Mouse (Mus musculus) limb, embryonic 10.5 days (tissue): ENCODE data around the gene Zfp346. TPM values are rescaled to one million over a fixed set of nuclear protein-coding genes. Genes with fewer than 3 reads are reported as not detected.

Experiments used
- DNase-seq: peaks from one replicate; pipeline ENCODE4 v3.0.0-alpha.2; 2017; ENCODE audit warnings: low spot score
- H3K27ac ChIP-seq: fragments of 300-500 bp; sonication (generic); 2 replicates; pipeline ENCODE4 v1.5.1; 2016; ENCODE audit warnings: mild to moderate bottlenecking
- H3K27me3 ChIP-seq: fragments of 300-500 bp; sonication (generic); 2 replicates; pipeline ENCODE4 v1.6.1; 2016; ENCODE audit warnings: low read depth, mild to moderate bottlenecking; ENCODE audit not compliant: poor library complexity, severe bottlenecking
- H3K36me3 ChIP-seq: fragments of 300-500 bp; sonication (generic); 2 replicates; pipeline ENCODE4 v1.6.1; 2016; ENCODE audit warnings: mild to moderate bottlenecking, moderate library complexity
- H3K4me1 ChIP-seq: fragments of 300-500 bp; sonication (generic); 2 replicates; pipeline ENCODE4 v1.6.1; 2016
- H3K4me3 ChIP-seq: fragments of 300-500 bp; sonication (generic); 2 replicates; pipeline ENCODE4 v1.5.1; 2016; ENCODE audit warnings: mild to moderate bottlenecking, moderate library complexity
- H3K9me3 ChIP-seq: fragments of 300-500 bp; sonication (generic); replicated peaks from 2 replicates; pipeline ENCODE4 v1.6.1; 2016; ENCODE audit warnings: mild to moderate bottlenecking
- WGBS: fragments of 180-500 bp; shearing (Covaris S2); methylation state at CpG from one replicate; pipeline ENCODE4 v1.1.7; 2016; 5-methylcytosine and 5-hydroxymethylcytosine counted together
- polyA plus RNA-seq: library from polyadenylated mRNA; unstranded; fragments of >200 nt; fragmentation: Nextera tagmentation; extraction: Ambion mirVana; gene quantifications from 2 replicates; pipeline ENCODE4 v1.2.1, GENCODE M21; 2016

Gene Zfp346
- polyA plus RNA-seq, 1 experiment from 2014 or later: 30.0 TPM

DNA sequence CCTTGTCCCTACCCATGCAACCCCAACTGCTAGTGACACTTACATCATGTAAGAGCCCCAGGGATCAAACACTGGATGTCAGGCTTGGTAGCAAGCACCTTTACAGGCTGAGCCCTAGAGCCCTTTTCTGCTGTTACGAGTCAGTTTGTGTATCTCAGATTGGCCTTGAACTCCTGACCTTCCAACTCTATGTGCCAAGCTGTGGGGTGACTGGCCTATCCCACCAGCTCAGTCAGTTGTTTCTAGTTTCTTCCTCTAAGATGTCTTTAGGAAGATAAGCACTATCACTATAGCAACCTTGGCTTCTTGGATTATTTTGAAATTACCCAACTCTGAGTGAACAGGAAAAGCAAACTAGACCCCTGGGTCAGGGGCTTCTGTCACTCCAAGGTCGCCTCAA is 1.8 kb upstream of the Zfp346 start:
- H3K4me3 ChIP-seq: no peak overlapping the region
- H3K9me3 ChIP-seq: no peaks in the 10 kb centered on the region
- peaks cover 22% of the 10 kb centered on the region for H3K4me1 ChIP-seq
- DNase-seq: no peak
- H3K36me3 ChIP-seq: peaks cover 11% of the 10 kb centered on the region
- no peak overlapping the region for H3K27ac ChIP-seq
- H3K27me3 ChIP-seq: no peaks in the 10 kb centered on the region
- 72% methylated on average over 2 of the region's 2 CpGs for WGBS

DNA sequence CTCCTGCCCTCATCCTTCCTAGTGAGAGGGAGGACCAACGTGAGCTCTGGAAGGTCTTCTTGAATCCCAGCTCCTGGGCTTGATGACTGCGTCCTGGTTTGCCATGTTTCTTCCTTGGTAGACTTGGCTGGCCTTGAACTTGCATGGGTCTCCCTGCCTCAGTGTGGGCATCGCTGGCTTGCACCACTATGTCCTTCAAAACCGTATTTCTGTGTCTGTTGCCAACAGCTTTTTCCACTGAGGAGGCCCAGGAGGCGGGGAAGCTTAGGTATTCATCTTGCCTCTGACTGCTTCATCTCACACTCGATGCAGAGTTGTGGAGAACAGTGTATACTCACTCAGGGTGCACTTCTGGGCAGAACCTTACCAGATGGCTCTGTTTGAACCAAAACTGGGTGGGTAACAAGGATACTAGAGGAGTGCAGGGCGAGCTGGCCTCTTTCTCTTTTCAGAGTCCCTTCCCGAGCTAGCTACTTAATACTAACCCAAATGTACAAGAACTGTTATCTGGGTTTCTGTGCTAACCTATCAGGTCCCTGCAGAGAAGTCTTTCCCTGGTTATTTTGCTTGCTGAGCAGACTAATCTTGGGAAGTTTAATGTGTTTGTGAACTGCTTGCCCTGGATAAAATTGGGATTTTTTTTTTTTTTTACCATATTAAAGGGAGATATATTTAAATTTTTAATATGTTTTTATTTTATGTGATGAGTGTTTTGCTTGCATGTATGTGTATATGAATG is 1.0 kb downstream of the Zfp346 start:
- DNase-seq: peak; percentile 33
- H3K36me3 ChIP-seq: peaks cover 25% of the 10 kb centered on the region
- H3K4me3 ChIP-seq: peak overlapping the region; percentile 88
- peaks cover 10% of the 10 kb centered on the region for H3K4me1 ChIP-seq
- H3K27me3 ChIP-seq: no peaks in the 10 kb centered on the region
- peak overlapping the region; percentile 92 for H3K27ac ChIP-seq
- H3K9me3 ChIP-seq: no peaks in the 10 kb centered on the region
- WGBS: 26% methylated on average over 8 of the region's 8 CpGs

DNA sequence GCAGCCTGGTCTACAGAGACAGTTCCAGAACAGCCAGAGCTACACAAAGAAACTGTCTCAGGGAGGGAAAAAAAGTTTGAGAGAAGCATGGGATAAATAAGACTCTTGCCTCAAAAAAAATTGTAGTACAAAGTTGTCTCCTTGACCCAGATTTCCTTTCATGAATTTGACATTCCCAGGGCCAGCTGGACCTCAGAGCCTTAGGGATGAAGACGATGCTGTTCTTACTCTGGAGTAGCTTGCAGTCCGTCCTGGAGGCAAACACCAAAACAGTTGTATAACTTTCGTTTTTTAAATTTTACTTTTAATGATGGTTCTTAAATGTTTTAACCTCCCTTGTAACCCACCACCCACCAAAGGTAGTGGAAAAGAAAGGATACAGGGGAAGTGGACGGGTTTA is 2.0 kb downstream of the Zfp346 start:
- H3K4me1 ChIP-seq: peaks cover 10% of the 10 kb centered on the region
- H3K9me3 ChIP-seq: no peaks in the 10 kb centered on the region
- WGBS: 90% methylated on average over 4 of the region's 4 CpGs
- DNase-seq: no peak
- H3K27me3 ChIP-seq: no peaks in the 10 kb centered on the region
- H3K4me3 ChIP-seq: no peak overlapping the region
- peaks cover 29% of the 10 kb centered on the region for H3K36me3 ChIP-seq
- H3K27ac ChIP-seq: no peak overlapping the region

- H3K4me1 ChIP-seq: peaks cover 10% of the 10 kb centered on the region
- H3K9me3 ChIP-seq: no peaks in the 10 kb centered on the region
- WGBS: 84% methylated on average over 8 of the region's 8 CpGs
- H3K4me3 ChIP-seq: no peak overlapping the region
- DNase-seq: peak; percentile 23
- H3K36me3 ChIP-seq: peaks cover 33% of the 10 kb centered on the region
- H3K27me3 ChIP-seq: no peaks in the 10 kb centered on the region
- no peak overlapping the region for H3K27ac ChIP-seq
Measured at GRCm38 (mm10) chr13:55107694-55108093, 2.6 kb downstream of the Zfp346 start.

GRCm38 (mm10) chr13:55114375-55114774 is 9.3 kb downstream of the Zfp346 start:
- no peak for DNase-seq
- Histone ChIP-seq H3K27me3 (no peaks in the 10 kb centered on the region), H3K4me1 (no peaks in the 10 kb centered on the region), H3K36me3 (peaks cover 77% of the 10 kb centered on the region), H3K4me3 (no peak overlapping the region), H3K27ac (no peak overlapping the region), H3K9me3 (no peaks in the 10 kb centered on the region)
- WGBS: 87% methylated on average over 6 of the region's 6 CpGs

DNA sequence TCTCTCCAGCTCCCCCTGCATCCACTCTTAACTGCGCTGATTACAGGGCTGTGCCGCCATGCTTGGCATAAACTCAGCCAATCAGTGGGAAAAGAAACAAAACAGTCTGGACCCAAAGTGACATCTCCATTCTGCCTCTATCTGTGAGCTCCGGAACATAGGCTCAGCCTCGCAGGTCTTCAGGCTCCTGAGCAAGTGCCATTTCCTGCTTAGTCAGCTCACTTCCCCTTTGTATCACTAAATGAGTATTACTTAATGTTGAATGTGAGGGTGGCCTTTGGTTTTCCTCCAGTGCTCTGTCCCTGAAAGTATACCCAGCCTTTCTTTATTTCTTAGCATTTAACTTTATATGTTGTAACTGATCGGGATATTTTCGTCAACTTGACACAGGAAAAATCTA is 19.8 kb downstream of the Zfp346 start:
- Histone ChIP-seq H3K9me3 (no peaks in the 10 kb centered on the region), H3K4me3 (no peak overlapping the region), H3K4me1 (no peaks in the 10 kb centered on the region), H3K36me3 (peaks cover 82% of the 10 kb centered on the region), H3K27me3 (no peaks in the 10 kb centered on the region), H3K27ac (no peak overlapping the region)
- 93% methylated on average over 6 of the region's 6 CpGs for WGBS
- DNase-seq: no peak

DNA sequence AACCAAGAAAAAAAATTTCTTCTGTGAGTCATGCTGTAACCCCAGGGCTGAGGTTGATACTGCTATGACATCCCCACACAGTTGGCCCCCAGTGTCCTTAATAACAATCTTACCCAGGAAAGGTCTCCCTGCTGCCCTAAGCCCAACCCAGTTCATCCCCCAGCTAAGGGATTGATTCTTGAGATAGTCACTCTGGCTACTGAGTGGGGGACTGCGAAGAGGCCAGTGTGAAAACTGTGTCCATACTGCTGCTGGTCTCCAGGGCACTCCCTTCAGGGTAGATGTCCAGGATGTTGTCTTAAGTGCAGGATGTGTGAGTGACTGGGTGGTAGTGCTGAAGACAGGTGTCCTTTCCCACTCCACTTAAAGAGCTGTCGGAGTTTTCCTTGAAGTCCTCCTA is 28.3 kb downstream of the Zfp346 start, which contains the start of gene Gm17617:
TSS of gene Gm17617 (minus strand) at position 101 of the 400 bp plus-strand sequence.
- Histone ChIP-seq H3K4me3 (no peak within 1 kb of the TSS), H3K4me1 (peaks cover 2% of the 10 kb centered on the region; the same call in 1 of the 2 replicates), H3K36me3 (peaks cover 55% of the 10 kb centered on the region), H3K27ac (no peak within 1 kb of the TSS), H3K9me3 (no peaks in the 10 kb centered on the region), H3K27me3 (no peaks in the 10 kb centered on the region)
- DNase-seq: no peak
- WGBS: 94% methylated on average over 2 of the region's 2 CpGs

GRCm38 (mm10) chr13:55135382-55135781 is 30.3 kb downstream of the Zfp346 start:
- H3K36me3 ChIP-seq: peaks cover 38% of the 10 kb centered on the region
- WGBS: 4% methylated on average over 5 of the region's 5 CpGs
- H3K27ac ChIP-seq: no peak overlapping the region
- no peak for DNase-seq
- H3K4me3 ChIP-seq: no peak overlapping the region
- H3K4me1 ChIP-seq: peaks cover 2% of the 10 kb centered on the region; the same call in 1 of the 2 replicates
- no peaks in the 10 kb centered on the region for H3K9me3 ChIP-seq
- no peaks in the 10 kb centered on the region for H3K27me3 ChIP-seq

DNA sequence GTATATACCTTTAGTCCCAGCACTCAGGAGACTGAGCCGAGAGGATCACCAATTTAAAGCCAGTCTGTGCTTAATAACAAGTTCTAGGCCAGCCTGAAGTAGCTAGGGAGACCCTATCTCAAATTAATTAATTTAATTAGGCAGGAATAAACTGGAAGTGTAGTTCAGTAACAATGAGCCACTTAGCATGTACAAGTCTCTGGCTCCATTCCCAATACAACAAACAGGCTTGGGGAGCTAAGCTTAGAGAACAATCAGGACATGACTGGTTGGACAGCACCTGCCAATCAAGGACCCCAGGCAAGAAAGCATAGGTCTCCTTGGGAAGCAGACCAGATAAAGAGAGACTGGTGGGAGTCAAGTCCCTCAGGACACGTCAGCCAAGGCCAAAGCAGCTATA is 35.2 kb downstream of the Zfp346 start:
- 79% methylated on average over 2 of the region's 2 CpGs for WGBS

DNA sequence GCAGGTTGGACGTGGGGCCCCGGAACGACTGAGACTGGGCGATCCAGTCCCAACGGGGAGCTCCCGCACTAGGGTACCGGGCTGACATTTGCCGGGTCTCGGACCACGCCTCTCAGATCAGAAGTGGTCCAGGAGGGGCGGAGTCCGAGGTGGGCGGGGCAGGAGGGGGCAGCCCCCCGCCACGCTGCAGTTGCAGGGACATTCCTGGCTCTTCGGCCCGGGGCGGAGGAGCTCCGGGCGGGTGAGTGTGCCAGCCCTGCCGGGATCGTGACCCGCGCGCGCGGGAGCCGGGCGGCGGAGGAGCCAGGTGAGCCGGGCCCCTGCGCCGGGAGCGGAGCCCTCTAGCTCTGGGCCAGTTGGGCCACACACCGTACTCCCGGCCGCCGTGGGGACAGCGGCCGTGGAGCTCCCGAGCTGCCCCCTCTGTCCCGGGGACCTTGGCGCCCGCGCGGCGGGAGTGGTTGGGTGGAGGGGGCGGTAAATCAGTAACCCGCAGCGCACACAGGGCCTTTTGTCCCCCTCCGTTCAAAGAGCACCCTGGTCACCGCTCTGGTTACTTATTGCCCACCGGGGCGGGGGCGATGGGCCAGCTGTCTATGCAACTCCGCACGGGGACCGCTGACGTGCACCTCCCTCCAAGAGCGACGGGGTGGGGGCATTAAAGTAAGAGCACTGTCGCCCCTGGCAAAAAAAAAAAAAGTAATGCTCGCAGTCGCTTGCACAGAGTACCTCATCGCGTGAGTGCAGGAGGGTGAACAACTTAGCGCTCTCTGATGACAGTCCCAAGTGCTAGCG is 47.7 kb downstream of the Zfp346 start, which contains the start of gene Fgfr4:
TSS of gene Fgfr4 (plus strand) at position 20 of the 795 bp plus-strand sequence.
- H3K36me3 ChIP-seq: no peaks in the 10 kb centered on the region
- peak within 1 kb of the TSS; percentile 69 for H3K4me3 ChIP-seq
- WGBS: 1% methylated on average over 65 of the region's 68 CpGs
- peak within 1 kb of the TSS; percentile 73 for H3K27ac ChIP-seq
- H3K4me1 ChIP-seq: peaks cover 11% of the 10 kb centered on the region
- DNase-seq: peak; percentile 73
- H3K9me3 ChIP-seq: no peaks in the 10 kb centered on the region
- peaks cover 52% of the 10 kb centered on the region for H3K27me3 ChIP-seq

More for the DNA sequence above, 35.2 kb downstream of the Zfp346 start:
- no peaks in the 10 kb centered on the region for H3K36me3 ChIP-seq
- H3K4me1 ChIP-seq: peaks cover under 1% of the 10 kb centered on the region; the same call in 1 of the 2 replicates
- H3K9me3 ChIP-seq: no peaks in the 10 kb centered on the region
- no peak overlapping the region for H3K27ac ChIP-seq
- no peaks in the 10 kb centered on the region for H3K27me3 ChIP-seq
- no peak for DNase-seq
- H3K4me3 ChIP-seq: no peak overlapping the region

DNA sequence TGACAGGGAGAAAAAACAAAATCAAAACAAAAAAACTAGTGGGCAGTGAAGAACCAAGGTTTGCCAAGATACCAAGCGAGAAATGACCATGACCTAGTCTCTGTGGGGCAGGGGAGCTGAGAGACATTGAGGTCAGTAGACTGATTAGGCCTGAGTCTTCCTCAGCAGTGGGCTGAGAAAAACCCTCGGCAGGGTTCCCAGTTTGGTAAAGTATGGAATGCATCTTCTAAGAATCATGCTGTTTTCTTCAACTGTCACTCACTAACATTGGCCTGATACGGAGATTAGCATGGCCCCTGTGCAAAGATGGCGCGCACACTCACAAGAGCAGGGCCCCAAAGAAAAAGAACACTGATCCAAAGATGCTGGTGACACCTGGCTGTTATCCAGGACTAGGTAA is 48.8 kb downstream of the Zfp346 start:
- no peak for DNase-seq
- Histone ChIP-seq H3K9me3 (no peaks in the 10 kb centered on the region), H3K4me1 (peaks cover 11% of the 10 kb centered on the region), H3K36me3 (no peaks in the 10 kb centered on the region), H3K27ac (no peak overlapping the region), H3K27me3 (peaks cover 52% of the 10 kb centered on the region), H3K4me3 (no peak overlapping the region)
- WGBS: 94% methylated on average over 5 of the region's 5 CpGs

DNA sequence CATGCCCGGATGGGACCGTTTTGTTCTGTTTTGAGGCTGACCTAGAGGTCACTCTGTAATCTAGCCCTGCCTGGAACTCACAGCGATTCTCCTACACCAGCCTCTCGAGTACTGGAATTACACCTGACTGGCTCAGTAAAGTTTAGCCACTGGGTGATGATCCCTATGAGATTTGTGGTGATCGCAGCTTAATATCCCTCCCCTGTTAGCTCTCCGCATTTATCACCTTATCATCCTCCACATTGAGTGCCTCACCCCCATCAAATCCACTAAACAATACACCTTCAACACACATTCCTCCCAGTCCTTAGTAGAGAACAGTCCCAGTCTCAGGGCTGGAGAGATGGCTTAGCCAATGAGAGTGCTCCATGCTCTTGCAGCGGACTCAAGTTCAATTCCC is 57.3 kb downstream of the Zfp346 start:
- H3K4me1 ChIP-seq: no peaks in the 10 kb centered on the region
- 56% methylated on average over 7 of the region's 7 CpGs for WGBS
- H3K9me3 ChIP-seq: no peaks in the 10 kb centered on the region
- H3K27ac ChIP-seq: no peak overlapping the region
- no peak for DNase-seq
- H3K27me3 ChIP-seq: no peaks in the 10 kb centered on the region
- no peak overlapping the region for H3K4me3 ChIP-seq
- no peaks in the 10 kb centered on the region for H3K36me3 ChIP-seq

DNA sequence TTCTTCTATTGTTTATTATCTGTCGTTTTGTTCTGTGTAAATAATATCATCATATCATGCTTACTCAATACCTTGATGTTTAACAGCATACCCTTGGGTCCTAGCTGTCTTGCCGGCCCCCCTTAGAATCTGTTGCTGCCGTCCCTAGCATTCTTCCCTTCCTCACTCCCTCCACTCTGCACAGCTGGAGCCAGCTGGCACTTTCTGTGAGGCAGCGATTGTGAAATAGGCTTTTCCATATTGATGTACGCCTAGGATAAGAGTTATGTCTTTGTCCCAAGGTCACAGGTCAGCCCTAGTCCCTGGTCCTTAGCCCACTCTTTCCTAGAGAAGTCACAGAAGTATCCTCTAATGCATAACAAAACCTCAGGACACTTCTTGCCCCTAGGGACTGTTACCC is 58.4 kb downstream of the Zfp346 start:
- WGBS: 82% methylated on average over 5 of the region's 5 CpGs
- no peak for DNase-seq

More for the DNA sequence above, 58.4 kb downstream of the Zfp346 start:
- H3K36me3 ChIP-seq: no peaks in the 10 kb centered on the region
- no peaks in the 10 kb centered on the region for H3K9me3 ChIP-seq
- no peaks in the 10 kb centered on the region for H3K4me1 ChIP-seq
- no peak overlapping the region for H3K4me3 ChIP-seq
- H3K27me3 ChIP-seq: no peaks in the 10 kb centered on the region
- no peak overlapping the region for H3K27ac ChIP-seq
